Mouse (Mus musculus): ENCODE data around the gene Slc22a1. TPM values are rescaled to one million over a fixed set of nuclear protein-coding genes. Genes with fewer than 3 reads are reported as not detected.
"Not testable (repeated sequence)": the region's sequence is repeated elsewhere in the genome, so short reads cannot be mapped to it uniquely, and the experiment has no call there.

Slc22a1 gene
- polyA plus RNA-seq, 1 experiment from 2014 or later, result 0.10 TPM

GRCm38 (mm10) chr17:12691899-12692298 lies 16.3 kb upstream of the Slc22a1 start:
- DNase-seq (ENCODE audit: low spot score) (no peak), ATAC-seq (replicated peaks; ENCODE audit: low FRiP score) (no peak)
- no peak overlapping the region for H3K9ac ChIP-seq (ENCODE audit: low read depth, low read length)
- H3K36me3 ChIP-seq (ENCODE audit: control insufficient read depth, insufficient read depth, low read length), result peaks cover 32% of the 10 kb centered on the region
- H3K4me3 ChIP-seq (ENCODE audit: low read depth, low read length), result no peak overlapping the region
- H3K4me1 ChIP-seq (replicated peaks; ENCODE audit: control insufficient read depth, insufficient read depth, low read length), result no peaks in the 10 kb centered on the region
- 91% methylated on average over 7 of the region's 7 CpGs for WGBS
- no peaks in the 10 kb centered on the region for H3K27me3 ChIP-seq (replicated peaks; ENCODE audit: control insufficient read depth, insufficient read depth, low read length)
- H3K4me2 ChIP-seq, result no peak overlapping the region
- no peaks in the 10 kb centered on the region for H3K9me3 ChIP-seq (ENCODE audit: control insufficient read depth, low read length)
- H3K27ac ChIP-seq (ENCODE audit: low read depth, low read length), result no peak overlapping the region

GRCm38 (mm10) chr17:12689537-12689936 lies 13.9 kb upstream of the Slc22a1 start:
- no peak for ATAC-seq (replicated peaks; ENCODE audit: low FRiP score)
- Histone ChIP-seq H3K4me2 (no peak overlapping the region), H3K27me3 (replicated peaks; ENCODE audit: control insufficient read depth, insufficient read depth, low read length) (no peaks in the 10 kb centered on the region), H3K9me3 (ENCODE audit: control insufficient read depth, low read length) (no peaks in the 10 kb centered on the region), H3K27ac (ENCODE audit: low read depth, low read length) (no peak overlapping the region), H3K9ac (ENCODE audit: low read depth, low read length) (no peak overlapping the region), H3K4me1 (replicated peaks; ENCODE audit: control insufficient read depth, insufficient read depth, low read length) (no peaks in the 10 kb centered on the region), H3K36me3 (ENCODE audit: control insufficient read depth, insufficient read depth, low read length) (peaks cover 42% of the 10 kb centered on the region), H3K4me3 (ENCODE audit: low read depth, low read length) (no peak overlapping the region)
- no peak for DNase-seq (ENCODE audit: low spot score)
- WGBS, result 65% methylated on average over 3 of the region's 3 CpGs

- Histone ChIP-seq H3K4me3 (ENCODE audit: low read depth, low read length) (no peak overlapping the region), H3K9me3 (ENCODE audit: control insufficient read depth, low read length) (no peaks in the 10 kb centered on the region), H3K9ac (ENCODE audit: low read depth, low read length) (no peak overlapping the region), H3K27me3 (replicated peaks; ENCODE audit: control insufficient read depth, insufficient read depth, low read length) (no peaks in the 10 kb centered on the region), H3K36me3 (ENCODE audit: control insufficient read depth, insufficient read depth, low read length) (peaks cover 41% of the 10 kb centered on the region), H3K27ac (ENCODE audit: low read depth, low read length) (no peak overlapping the region), H3K4me2 (no peak overlapping the region), H3K4me1 (replicated peaks; ENCODE audit: control insufficient read depth, insufficient read depth, low read length) (no peaks in the 10 kb centered on the region)
- no peak for ATAC-seq (replicated peaks; ENCODE audit: low FRiP score)
- WGBS, result 87% methylated on average over 20 of the region's 20 CpGs
- no peak for DNase-seq (ENCODE audit: low spot score)
Measured at GRCm38 (mm10) chr17:12688427-12689110, 12.9 kb upstream of the Slc22a1 start.

- ATAC-seq (replicated peaks; ENCODE audit: low FRiP score), result no peak
- H3K36me3 ChIP-seq (ENCODE audit: control insufficient read depth, insufficient read depth, low read length), result peaks cover 42% of the 10 kb centered on the region
- 80% methylated on average over 7 of the region's 7 CpGs for WGBS
- no peak for DNase-seq (ENCODE audit: low spot score)
- H3K9ac ChIP-seq (ENCODE audit: low read depth, low read length), result no peak overlapping the region; the same call in 1 of the 2 replicates
- H3K27me3 ChIP-seq (replicated peaks; ENCODE audit: control insufficient read depth, insufficient read depth, low read length), result no peaks in the 10 kb centered on the region
- no peak overlapping the region for H3K4me3 ChIP-seq (ENCODE audit: low read depth, low read length)
- no peaks in the 10 kb centered on the region for H3K4me1 ChIP-seq (replicated peaks; ENCODE audit: control insufficient read depth, insufficient read depth, low read length)
- no peaks in the 10 kb centered on the region for H3K9me3 ChIP-seq (ENCODE audit: control insufficient read depth, low read length)
- H3K27ac ChIP-seq (ENCODE audit: low read depth, low read length), result no peak overlapping the region
- no peak overlapping the region for H3K4me2 ChIP-seq
Measured at GRCm38 (mm10) chr17:12684928-12685624, 9.4 kb upstream of the Slc22a1 start.

GRCm38 (mm10) chr17:12684412-12684811 lies 8.8 kb upstream of the Slc22a1 start:
- no peak for DNase-seq (ENCODE audit: low spot score)
- ATAC-seq (replicated peaks; ENCODE audit: low FRiP score), result no peak
- Histone ChIP-seq H3K36me3 (ENCODE audit: control insufficient read depth, insufficient read depth, low read length) (peaks cover 42% of the 10 kb centered on the region), H3K4me2 (no peak overlapping the region), H3K27ac (ENCODE audit: low read depth, low read length) (no peak overlapping the region), H3K4me1 (replicated peaks; ENCODE audit: control insufficient read depth, insufficient read depth, low read length) (no peaks in the 10 kb centered on the region), H3K9me3 (ENCODE audit: control insufficient read depth, low read length) (peaks cover 1% of the 10 kb centered on the region; the same call in 1 of the 2 replicates), H3K9ac (ENCODE audit: low read depth, low read length) (no peak overlapping the region), H3K27me3 (replicated peaks; ENCODE audit: control insufficient read depth, insufficient read depth, low read length) (no peaks in the 10 kb centered on the region), H3K4me3 (ENCODE audit: low read depth, low read length) (no peak overlapping the region)
- 83% methylated on average over 4 of the region's 4 CpGs for WGBS

- Histone ChIP-seq H3K4me1 (replicated peaks; ENCODE audit: control insufficient read depth, insufficient read depth, low read length) (no peaks in the 10 kb centered on the region), H3K4me2 (no peak overlapping the region), H3K27me3 (replicated peaks; ENCODE audit: control insufficient read depth, insufficient read depth, low read length) (no peaks in the 10 kb centered on the region), H3K9me3 (ENCODE audit: control insufficient read depth, low read length) (peaks cover 2% of the 10 kb centered on the region; the same call in 1 of the 2 replicates), H3K27ac (ENCODE audit: low read depth, low read length) (no peak overlapping the region), H3K4me3 (ENCODE audit: low read depth, low read length) (no peak overlapping the region), H3K36me3 (ENCODE audit: control insufficient read depth, insufficient read depth, low read length) (peaks cover 39% of the 10 kb centered on the region), H3K9ac (ENCODE audit: low read depth, low read length) (no peak overlapping the region)
- DNase-seq (ENCODE audit: low spot score), result no peak
- 75% methylated on average over 13 of the region's 13 CpGs for WGBS
- no peak for ATAC-seq (replicated peaks; ENCODE audit: low FRiP score)
Measured at GRCm38 (mm10) chr17:12683582-12683981, 8.0 kb upstream of the Slc22a1 start.

- ATAC-seq (replicated peaks; ENCODE audit: low FRiP score), result no peak
- H3K9ac ChIP-seq (ENCODE audit: low read depth, low read length), result no peak overlapping the region
- H3K4me1 ChIP-seq (replicated peaks; ENCODE audit: control insufficient read depth, insufficient read depth, low read length), result 0 out of 2 replicates have a peak, but pooled peaks cover 2% of the 10 kb centered on the region
- no peak overlapping the region for H3K27ac ChIP-seq (ENCODE audit: low read depth, low read length)
- DNase-seq (ENCODE audit: low spot score), result no peak
- H3K4me3 ChIP-seq (ENCODE audit: low read depth, low read length), result no peak overlapping the region
- H3K9me3 ChIP-seq (ENCODE audit: control insufficient read depth, low read length), result peaks cover 2% of the 10 kb centered on the region; the same call in 1 of the 2 replicates
- no peaks in the 10 kb centered on the region for H3K27me3 ChIP-seq (replicated peaks; ENCODE audit: control insufficient read depth, insufficient read depth, low read length)
- peaks cover 8% of the 10 kb centered on the region; the same call in 1 of the 2 replicates for H3K36me3 ChIP-seq (ENCODE audit: control insufficient read depth, insufficient read depth, low read length)
- no peak overlapping the region for H3K4me2 ChIP-seq
Measured at GRCm38 (mm10) chr17:12678261-12678660, 2.6 kb upstream of the Slc22a1 start.

GRCm38 (mm10) chr17:12677139-12677538 lies 1.5 kb upstream of the Slc22a1 start:
- H3K27me3 ChIP-seq (replicated peaks; ENCODE audit: control insufficient read depth, insufficient read depth, low read length), result no peaks in the 10 kb centered on the region
- DNase-seq (ENCODE audit: low spot score) (no peak), ATAC-seq (replicated peaks; ENCODE audit: low FRiP score) (no peak)
- H3K36me3 ChIP-seq (ENCODE audit: control insufficient read depth, insufficient read depth, low read length), result peaks cover 4% of the 10 kb centered on the region; the same call in 1 of the 2 replicates
- no peak overlapping the region for H3K4me2 ChIP-seq
- no peak overlapping the region for H3K27ac ChIP-seq (ENCODE audit: low read depth, low read length)
- H3K9ac ChIP-seq (ENCODE audit: low read depth, low read length), result no peak overlapping the region
- no peak overlapping the region for H3K4me3 ChIP-seq (ENCODE audit: low read depth, low read length)
- H3K4me1 ChIP-seq (replicated peaks; ENCODE audit: control insufficient read depth, insufficient read depth, low read length), result 0 out of 2 replicates have a peak, but pooled peaks cover 2% of the 10 kb centered on the region
- peaks cover 2% of the 10 kb centered on the region; the same call in 1 of the 2 replicates for H3K9me3 ChIP-seq (ENCODE audit: control insufficient read depth, low read length)

- not testable (repeated sequence) for H3K36me3 ChIP-seq (ENCODE audit: control insufficient read depth, insufficient read depth, low read length); H3K4me1 ChIP-seq (replicated peaks; ENCODE audit: control insufficient read depth, insufficient read depth, low read length); DNase-seq (ENCODE audit: low spot score); H3K27ac ChIP-seq (ENCODE audit: low read depth, low read length); H3K27me3 ChIP-seq (replicated peaks; ENCODE audit: control insufficient read depth, insufficient read depth, low read length); H3K4me2 ChIP-seq; ATAC-seq (replicated peaks; ENCODE audit: low FRiP score); H3K9me3 ChIP-seq (ENCODE audit: control insufficient read depth, low read length); H3K9ac ChIP-seq (ENCODE audit: low read depth, low read length); H3K4me3 ChIP-seq (ENCODE audit: low read depth, low read length)
- WGBS, result 72% methylated on average over 7 of the region's 7 CpGs
Measured at GRCm38 (mm10) chr17:12674980-12675379, 649 bp downstream of the Slc22a1 start.
